Mouse (Mus musculus) layer of hippocampus, adult 18-20 months (tissue): ENCODE results near the gene Gm15319. TPM values are rescaled to one million over a fixed set of nuclear protein-coding genes. Genes with fewer than 3 reads are reported as not detected.
A peak's percentile ranks its signal among the peaks of the same experiment; 100 is the strongest.
"Not testable (repeated sequence)": the region's sequence is repeated elsewhere in the genome, so short reads cannot be mapped to it uniquely, and the experiment has no call there.

ENCODE experiments used
- DNase-seq, 2 experiments: peaks; one replicate each; pipeline ENCODE4 v3.0.0; 2022; ENCODE audit warnings: low spot score in 2 of 2
- total RNA-seq, 2 experiments: library from RNA; stranded (reverse); gene quantifications; 2 replicates each; pipeline ENCODE4 v1.2.3; 2021

The Gm15319 gene
- total RNA-seq, 2 experiments from 2014 or later: 1.2 to 2.5 TPM

GRCm38 (mm10) chr8:20297939-20298505 is 65.0 kb downstream of the Gm15319 start:
- peak; percentile 30 to 36 for DNase-seq

- peak; percentile 65 to 80 for DNase-seq
Observed at GRCm38 (mm10) chr8:20296803-20297702, 66.0 kb downstream of the Gm15319 start.

GRCm38 (mm10) chr8:20295881-20296280 is 67.1 kb downstream of the Gm15319 start:
- not testable (repeated sequence) for DNase-seq

GRCm38 (mm10) chr8:20294826-20295225 is 68.2 kb downstream of the Gm15319 start:
- DNase-seq: not testable (repeated sequence)

- not testable (repeated sequence) for DNase-seq
Observed at GRCm38 (mm10) chr8:20293966-20294365, 69.0 kb downstream of the Gm15319 start.

GRCm38 (mm10) chr8:20290015-20290414 is 73.0 kb downstream of the Gm15319 start:
- not testable (repeated sequence) for DNase-seq

- peak in 1 of 2 experiments; percentile 75 for DNase-seq
Observed at GRCm38 (mm10) chr8:20288878-20289277, 74.1 kb downstream of the Gm15319 start.

- DNase-seq: not testable (repeated sequence)
Observed at GRCm38 (mm10) chr8:20287706-20288105, 75.3 kb downstream of the Gm15319 start.
